Mouse (Mus musculus) brown adipose tissue, adult 24 weeks (tissue): ENCODE measurements around the gene Acad12. TPM values are rescaled to one million over a fixed set of nuclear protein-coding genes. Genes with fewer than 3 reads are reported as not detected.

ENCODE experiments used
- H3K27ac ChIP-seq: fragments of 200-500 bp; replicated peaks from 2 replicates; pipeline ENCODE4 v1.5.1; 2012; ENCODE audit warnings: low read depth, mild to moderate bottlenecking, low read length
- H3K4me1 ChIP-seq: fragments of 200-500 bp; 2 replicates; pipeline ENCODE4 v1.6.1; 2012; ENCODE audit warnings: low read length, mixed read lengths; ENCODE audit not compliant: control insufficient read depth, insufficient read depth, insufficient read length
- H3K4me3 ChIP-seq: fragments of 200-500 bp; 2 replicates; pipeline ENCODE4 v1.5.1; 2012; ENCODE audit warnings: low read depth, mild to moderate bottlenecking, low read length, moderate library complexity; ENCODE audit not compliant: insufficient read depth
- polyA plus RNA-seq: library from polyadenylated mRNA; stranded (reverse); fragments of >200 nt; gene quantifications from 2 replicates; pipeline ENCODE4 v1.2.4, GENCODE M21; 2012; ENCODE audit not compliant: missing spikeins, insufficient read depth, insufficient read length

The Acad12 gene
- polyA plus RNA-seq, 1 experiment, result 32.3 TPM

DNA sequence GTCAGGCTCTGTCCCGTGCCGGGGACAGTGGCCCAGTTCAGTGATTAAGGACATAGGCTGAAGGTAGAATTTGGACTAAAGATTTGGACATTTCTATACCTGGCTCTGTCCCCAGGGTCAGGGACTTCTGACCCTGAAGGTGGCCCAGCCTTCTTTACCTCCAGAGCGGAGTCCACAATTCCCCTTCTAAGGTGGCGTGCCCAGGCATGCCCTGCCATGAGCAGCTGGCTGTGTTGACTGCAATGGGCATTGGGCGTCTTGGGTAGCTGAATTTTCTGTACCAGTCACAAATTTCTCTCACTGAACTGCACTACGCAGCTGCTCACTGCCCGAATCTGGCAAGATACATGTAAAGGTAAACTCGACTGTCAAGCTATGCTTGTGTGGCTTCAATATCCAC, 36.8 kb downstream of the Acad12 start:
- no peak overlapping the region for H3K27ac ChIP-seq
- peaks cover 21% of the 10 kb centered on the region for H3K4me1 ChIP-seq
- H3K4me3 ChIP-seq, result no peak overlapping the region

DNA sequence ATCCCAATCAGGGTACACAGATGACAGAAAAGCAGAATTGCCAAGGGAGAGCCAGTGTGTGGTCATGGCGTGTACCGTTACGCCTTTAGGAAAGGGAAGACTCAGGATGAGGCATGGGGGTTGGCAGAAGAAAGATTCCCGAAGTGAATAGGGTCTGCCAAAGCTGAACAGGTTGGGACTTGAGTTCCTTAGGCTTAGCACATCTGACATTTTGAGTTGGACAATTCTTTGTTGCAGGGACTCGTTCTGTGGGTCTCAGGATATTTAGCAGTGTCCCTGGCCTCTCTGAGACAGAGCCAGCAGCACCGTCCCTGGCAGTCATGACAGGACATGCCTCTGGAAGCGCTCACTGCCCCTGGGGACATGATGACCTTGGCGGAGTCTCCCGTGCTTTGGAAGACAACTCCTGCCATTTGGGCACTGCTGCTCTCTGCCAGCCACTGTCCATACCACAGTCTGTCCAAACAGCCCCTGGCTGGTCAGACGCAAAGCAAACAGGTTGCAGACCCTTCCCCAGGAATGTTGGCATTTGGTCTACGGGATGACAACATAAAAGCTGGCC, 41.7 kb downstream of the Acad12 start:
- Histone ChIP-seq H3K4me1 (peaks cover 3% of the 10 kb centered on the region; the same call in 1 of the 2 replicates), H3K27ac (no peak overlapping the region), H3K4me3 (no peak overlapping the region)

DNA sequence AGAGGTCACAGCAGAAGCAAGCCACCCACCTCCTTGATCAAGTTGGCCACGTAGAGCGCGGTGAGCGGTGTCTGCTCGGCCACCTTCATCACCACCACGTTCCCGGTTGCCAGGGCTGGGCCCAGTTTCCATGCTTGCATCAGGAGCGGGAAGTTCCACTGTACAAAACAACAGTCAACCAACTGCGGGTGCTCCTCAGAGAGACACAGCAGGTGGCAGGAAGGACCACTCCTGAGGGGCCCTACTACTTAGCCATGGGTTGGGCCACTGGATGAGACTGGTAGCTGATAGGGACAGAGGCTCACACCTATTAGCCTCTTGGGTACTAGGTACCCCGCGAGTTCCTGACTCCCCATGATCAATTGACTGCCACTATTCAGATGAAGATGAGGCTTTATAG, 42.9 kb downstream of the Acad12 start:
- Histone ChIP-seq H3K27ac (no peak overlapping the region), H3K4me1 (peaks cover 3% of the 10 kb centered on the region; the same call in 1 of the 2 replicates)

DNA sequence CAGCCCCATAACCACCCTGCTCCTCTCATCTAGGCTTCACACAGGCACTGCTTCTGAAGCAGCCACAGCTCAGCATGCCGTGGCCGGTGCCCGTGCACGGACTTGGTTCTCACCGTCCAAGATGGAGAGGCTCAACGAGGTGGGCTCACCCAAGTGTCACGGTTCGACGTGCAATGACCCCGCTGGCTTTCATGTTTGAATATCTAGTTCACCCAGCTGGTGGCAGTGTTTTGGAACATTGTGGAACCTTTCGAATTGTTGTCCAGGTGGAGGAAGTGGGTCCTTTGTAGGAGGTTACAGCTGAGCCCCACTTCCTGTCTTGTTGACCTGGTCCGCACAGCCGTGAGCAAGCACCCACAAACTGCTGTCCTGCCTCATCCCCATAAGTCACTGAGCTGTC, 44.6 kb downstream of the Acad12 start:
- no peak overlapping the region for H3K27ac ChIP-seq
- peaks cover 3% of the 10 kb centered on the region; the same call in 1 of the 2 replicates for H3K4me1 ChIP-seq
- H3K4me3 ChIP-seq, result no peak overlapping the region

More for the DNA sequence above, 42.9 kb downstream of the Acad12 start:
- H3K4me3 ChIP-seq, result no peak overlapping the region

DNA sequence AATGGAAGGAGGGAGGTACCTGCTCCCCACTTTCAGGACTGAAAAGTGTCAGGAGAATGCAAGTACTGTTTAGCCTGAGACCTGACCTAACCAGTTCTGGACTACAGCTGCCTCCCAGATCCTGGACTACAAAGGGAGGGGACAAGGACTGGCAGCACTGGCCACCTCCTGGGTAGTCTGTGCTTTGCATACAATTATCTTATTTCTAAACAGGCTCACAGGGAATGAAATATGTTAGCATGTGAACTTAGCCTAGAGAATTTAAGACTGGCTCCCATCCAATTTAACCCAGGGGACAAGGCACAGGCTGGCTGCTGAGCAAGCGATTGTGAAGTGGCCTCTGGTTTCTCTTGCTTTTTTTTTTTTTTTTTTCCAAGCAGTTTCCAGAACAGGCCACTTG, 48.0 kb downstream of the Acad12 start:
- Histone ChIP-seq H3K4me3 (no peak overlapping the region), H3K4me1 (no peaks in the 10 kb centered on the region), H3K27ac (no peak overlapping the region)

DNA sequence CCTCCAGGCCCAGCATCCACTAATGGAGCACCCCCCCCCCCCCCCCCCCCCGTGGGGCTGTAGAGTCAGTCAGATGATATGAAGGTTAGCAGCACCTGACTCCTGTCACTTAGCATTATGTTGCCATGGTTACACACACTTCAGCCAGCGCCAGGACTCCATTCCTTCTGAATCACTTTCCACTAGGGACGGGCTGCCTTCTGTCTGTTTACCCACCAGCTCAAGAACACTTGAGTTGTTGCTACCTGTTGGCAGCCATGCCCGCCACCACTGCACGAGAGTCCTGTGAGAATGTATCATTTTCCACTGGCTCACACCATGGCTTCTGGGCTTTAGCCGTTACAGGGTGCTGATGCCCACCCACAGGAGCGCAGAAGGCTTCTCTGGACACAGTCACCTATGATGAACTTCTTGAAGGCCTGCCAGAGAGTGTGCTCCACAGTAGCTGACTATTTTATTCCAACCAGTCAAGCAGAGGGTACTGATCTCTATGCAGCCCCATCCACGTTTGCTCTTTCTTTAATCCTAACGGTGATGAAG, 48.8 kb downstream of the Acad12 start:
- no peak overlapping the region for H3K4me3 ChIP-seq
- H3K4me1 ChIP-seq, result no peaks in the 10 kb centered on the region
- no peak overlapping the region for H3K27ac ChIP-seq

DNA sequence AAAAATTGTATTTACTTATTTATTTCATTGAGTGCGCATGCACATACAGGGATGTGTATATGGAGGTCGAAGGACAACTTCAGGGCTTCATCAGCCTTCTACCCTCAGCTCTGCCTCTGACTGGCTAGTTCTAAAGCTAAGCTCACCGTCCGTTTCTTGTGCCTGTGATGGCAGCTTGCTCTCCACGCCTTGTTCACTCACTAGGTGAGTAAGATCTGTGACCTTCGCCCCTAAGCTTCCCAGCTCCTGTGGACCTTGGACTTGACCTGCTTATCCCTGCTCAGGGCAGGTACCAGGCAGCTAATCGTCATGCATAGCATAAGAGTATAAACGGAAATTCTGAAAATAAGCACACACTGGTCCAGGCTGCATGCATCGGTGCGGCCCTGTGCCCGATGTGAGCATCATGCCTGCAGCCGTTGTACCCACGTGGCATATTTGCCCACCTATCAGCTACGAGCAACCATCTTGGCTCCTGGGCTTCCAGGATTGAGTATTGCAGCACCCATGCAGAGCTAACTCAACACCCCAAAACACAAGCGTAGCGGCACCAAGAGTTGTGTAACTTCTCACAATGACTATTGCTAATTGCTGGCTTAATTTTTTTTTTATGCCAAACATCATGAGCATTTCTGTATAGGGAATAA, 52.6 kb downstream of the Acad12 start:
- no peaks in the 10 kb centered on the region for H3K4me1 ChIP-seq
- no peak overlapping the region for H3K27ac ChIP-seq
- no peak overlapping the region for H3K4me3 ChIP-seq

DNA sequence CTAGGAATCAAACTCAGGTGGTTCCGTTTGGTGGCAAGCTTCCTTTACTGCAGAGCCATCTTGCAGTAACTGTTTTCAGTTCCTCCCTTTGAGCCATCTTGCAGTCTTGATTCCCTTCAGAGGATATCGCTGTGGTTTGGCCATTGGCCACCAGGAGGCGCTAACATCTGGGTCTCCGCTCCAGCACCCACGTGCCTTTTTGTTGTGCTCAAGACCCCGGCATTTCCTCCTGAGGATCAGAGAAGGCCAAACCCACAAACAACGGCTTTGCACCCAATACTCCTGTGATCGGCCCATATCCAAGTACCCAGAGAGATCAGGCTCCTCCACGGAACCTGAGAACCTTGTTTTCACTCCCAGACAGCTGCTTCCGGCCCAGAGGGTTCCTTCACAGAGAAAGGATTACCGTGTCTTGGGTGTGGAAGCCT, 54.3 kb downstream of the Acad12 start:
- Histone ChIP-seq H3K27ac (no peak overlapping the region), H3K4me3 (peak overlapping the region; percentile 44), H3K4me1 (no peaks in the 10 kb centered on the region)

DNA sequence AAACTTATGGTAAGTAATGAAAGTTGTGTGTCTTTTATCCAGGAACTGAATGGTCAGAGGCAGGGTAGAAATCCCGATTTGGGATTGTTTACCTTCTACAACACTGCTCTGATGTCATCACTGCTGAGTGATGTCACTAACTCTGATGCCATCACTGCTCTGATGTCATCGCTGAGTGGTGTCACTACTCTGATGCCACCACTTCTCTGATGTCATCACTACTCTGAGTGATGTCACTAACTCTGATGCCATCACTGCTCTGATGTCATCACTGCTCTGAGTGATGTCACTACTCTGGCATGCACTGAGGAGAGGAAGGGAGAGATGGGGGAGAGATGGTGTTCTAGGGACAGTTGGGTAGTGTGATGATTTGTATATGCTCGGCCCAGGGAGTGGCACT, 56.3 kb downstream of the Acad12 start:
- Histone ChIP-seq H3K4me1 (no peaks in the 10 kb centered on the region), H3K4me3 (no peak overlapping the region), H3K27ac (no peak overlapping the region)

DNA sequence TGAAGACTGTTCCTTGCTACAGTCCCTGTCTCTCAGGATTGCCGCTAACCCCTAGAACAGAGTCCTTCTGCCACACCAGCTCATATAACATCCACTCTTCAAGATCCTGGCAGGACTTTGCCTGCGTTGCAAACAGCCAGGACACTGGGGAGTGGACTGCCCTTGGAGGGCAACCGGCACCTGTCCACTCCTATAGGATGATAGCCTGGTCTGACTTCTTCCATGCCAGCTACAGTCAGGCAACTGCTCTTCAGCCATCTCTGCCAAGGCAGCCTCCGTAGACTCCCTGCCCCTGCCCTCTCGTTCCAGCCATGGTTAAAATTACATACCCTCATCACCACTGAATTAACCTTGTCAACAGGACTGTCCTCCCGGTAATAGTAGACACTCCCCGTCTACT, 69.5 kb downstream of the Acad12 start:
- Histone ChIP-seq H3K27ac (no peak overlapping the region), H3K4me1 (peaks cover 6% of the 10 kb centered on the region), H3K4me3 (no peak overlapping the region)

DNA sequence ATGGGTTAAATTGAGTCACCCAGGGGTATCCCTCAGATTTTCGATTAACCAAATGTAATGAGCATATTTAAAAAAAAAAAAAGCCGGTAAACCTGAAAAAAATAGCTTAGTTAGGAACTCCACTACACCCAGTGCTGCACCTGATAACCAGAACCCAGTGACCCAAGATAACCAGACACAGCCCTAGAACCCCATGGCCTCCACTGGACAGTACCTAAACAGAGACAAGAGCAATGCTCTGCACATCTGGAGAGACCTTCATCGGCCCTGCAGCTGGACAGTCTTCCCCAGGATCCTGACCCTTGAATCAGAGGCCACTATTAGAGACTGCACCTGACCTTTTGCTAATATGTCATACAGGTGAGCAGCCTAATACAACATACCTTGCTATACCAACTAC, 71.7 kb downstream of the Acad12 start:
- H3K4me3 ChIP-seq, result no peak overlapping the region

More for the DNA sequence above, 71.7 kb downstream of the Acad12 start:
- Histone ChIP-seq H3K4me1 (peaks cover 11% of the 10 kb centered on the region), H3K27ac (no peak overlapping the region)

Other genes starting within 250 kb of the Acad12 start
- 27.3 and 29.2 TPM in 2 replicates for gene Trafd1, start 233.3 kb downstream of the Acad12 start, polyA plus RNA-seq
- gene Naa25, start 221.0 kb downstream of the Acad12 start, polyA plus RNA-seq, result 15.3 and 19.5 TPM in 2 replicates
- 0.88 and 3.7 TPM in 2 replicates for gene Tmem116, start 167.0 kb downstream of the Acad12 start, polyA plus RNA-seq
- gene Erp29, start 166.4 kb downstream of the Acad12 start, polyA plus RNA-seq, result 37.8 and 38.4 TPM in 2 replicates
- not detected in 2 replicates for gene Adam1b, start 115.5 kb downstream of the Acad12 start, polyA plus RNA-seq
- gene Adam1a, start 73.5 kb downstream of the Acad12 start, polyA plus RNA-seq, result 0.52 and 0.71 TPM in 2 replicates
- gene Gm42878, start 73.5 kb downstream of the Acad12 start, polyA plus RNA-seq, result not detected in 2 replicates
- 47.1 and 76.5 TPM in 2 replicates for gene Mapkapk5, start 73.0 kb downstream of the Acad12 start, polyA plus RNA-seq
- gene Aldh2, start 25.1 kb downstream of the Acad12 start, polyA plus RNA-seq, result 645 and 839 TPM in 2 replicates
- 23.2 and 30.2 TPM in 2 replicates for gene Acad10, start 41.6 kb upstream of the Acad12 start, polyA plus RNA-seq
- 32.3 and 50.9 TPM in 2 replicates for gene Brap, start 41.6 kb upstream of the Acad12 start, polyA plus RNA-seq
- gene Atxn2, start 92.4 kb upstream of the Acad12 start, polyA plus RNA-seq, result 126 and 135 TPM in 2 replicates
- gene Sh2b3, start 218.7 kb upstream of the Acad12 start, polyA plus RNA-seq, result 7.9 and 8.2 TPM in 2 replicates
- 2.5 and 3.0 TPM in 2 replicates for gene Pheta1, start 230.0 kb upstream of the Acad12 start, polyA plus RNA-seq